Mouse (Mus musculus) ES-Bruce4 (cell line): ENCODE results near the gene Abcc8.

Source experiments
- CTCF ChIP-seq: IDR thresholded peaks from one replicate; pipeline ENCODE4 v1.8.1; 2011; ENCODE audit warnings: low read depth, low read length
- POLR2A ChIP-seq: IDR thresholded peaks from one replicate; pipeline ENCODE4 v1.8.1; 2011; ENCODE audit warnings: low read length; ENCODE audit not compliant: insufficient read depth

- TF ChIP-seq CTCF (no peak), POLR2A (no peak)
These were observed 49.1 kb downstream of the Abcc8 start for GRCm38 (mm10) chr7:46130723-46131122.
